Mouse (Mus musculus) testis, adult 2 months (tissue): ENCODE measurements around the gene Rbm20. TPM values are rescaled to one million over a fixed set of nuclear protein-coding genes. Genes with fewer than 3 reads are reported as not detected.

ENCODE experiments used
- H3K27ac ChIP-seq: fragments of 200-500 bp; 2 replicates; pipeline ENCODE4 v1.5.1; 2012; ENCODE audit warnings: low read depth, low read length; ENCODE audit not compliant: control insufficient read depth, insufficient read depth
- H3K27me3 ChIP-seq: fragments of 200-500 bp; 2 replicates; pipeline ENCODE4 v1.6.1; 2012; ENCODE audit warnings: mild to moderate bottlenecking, low read length, moderate library complexity; ENCODE audit not compliant: control insufficient read depth, insufficient read depth
- H3K36me3 ChIP-seq: fragments of 200-500 bp; 2 replicates; pipeline ENCODE4 v1.6.1; 2012; ENCODE audit warnings: mild to moderate bottlenecking, low read length; ENCODE audit not compliant: control insufficient read depth, insufficient read depth
- H3K4me1 ChIP-seq: fragments of 200-500 bp; 2 replicates; pipeline ENCODE4 v1.6.1; 2012; ENCODE audit warnings: low read length; ENCODE audit not compliant: control insufficient read depth, insufficient read depth
- H3K4me3 ChIP-seq: fragments of 200-500 bp; 2 replicates; pipeline ENCODE4 v1.5.1; 2012; ENCODE audit warnings: low read depth, mild to moderate bottlenecking, low read length, moderate library complexity, mixed read lengths; ENCODE audit not compliant: control insufficient read depth
- CTCF ChIP-seq: fragments of 200-500 bp; IDR thresholded peaks from 2 replicates; pipeline ENCODE4 v1.5.1; 2012; ENCODE audit warnings: low read depth, mild to moderate bottlenecking, inconsistent platforms, low read length, moderate library complexity; ENCODE audit not compliant: control insufficient read depth, insufficient read depth, insufficient replicate concordance
- POLR2A ChIP-seq: fragments of 200-500 bp; IDR thresholded peaks from 2 replicates; pipeline ENCODE4 v1.6.1; 2012; ENCODE audit warnings: low read depth, mild to moderate bottlenecking, inconsistent platforms, low read length, moderate library complexity; ENCODE audit not compliant: control insufficient read depth
- polyA plus RNA-seq: library from polyadenylated mRNA; depleted of rRNA; stranded (reverse); fragments of >200 nt; gene quantifications from 2 replicates; pipeline ENCODE4 v1.2.3, GENCODE M21; 2012

Rbm20 gene
- polyA plus RNA-seq, 1 experiment, result 0.78 TPM

DNA sequence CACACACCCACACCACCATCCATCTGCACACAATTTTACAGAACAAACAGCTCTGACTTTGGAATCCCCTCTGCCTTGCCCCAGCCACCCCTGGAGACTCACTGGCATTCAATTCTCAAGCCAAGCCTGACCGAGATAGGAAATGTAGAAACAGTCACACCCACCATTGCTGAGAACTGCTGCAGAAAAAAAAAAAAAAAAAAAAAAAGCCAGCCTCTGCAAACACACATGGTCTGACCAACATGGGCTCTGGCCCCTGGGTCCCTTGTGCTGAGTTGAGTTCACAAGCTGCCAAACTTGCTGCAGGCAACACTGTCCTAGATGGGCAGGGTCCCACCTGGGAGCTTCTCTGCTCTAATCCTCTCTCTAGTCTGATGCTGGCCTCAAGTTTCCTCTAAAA lies 200.7 kb downstream of the Rbm20 start:
- no peaks in the 10 kb centered on the region for H3K4me1 ChIP-seq
- H3K27ac ChIP-seq, result no peak overlapping the region
- no peaks in the 10 kb centered on the region for H3K36me3 ChIP-seq
- no peaks in the 10 kb centered on the region for H3K27me3 ChIP-seq
- TF ChIP-seq POLR2A (no peak), CTCF (no peak)
- no peak overlapping the region for H3K4me3 ChIP-seq

DNA sequence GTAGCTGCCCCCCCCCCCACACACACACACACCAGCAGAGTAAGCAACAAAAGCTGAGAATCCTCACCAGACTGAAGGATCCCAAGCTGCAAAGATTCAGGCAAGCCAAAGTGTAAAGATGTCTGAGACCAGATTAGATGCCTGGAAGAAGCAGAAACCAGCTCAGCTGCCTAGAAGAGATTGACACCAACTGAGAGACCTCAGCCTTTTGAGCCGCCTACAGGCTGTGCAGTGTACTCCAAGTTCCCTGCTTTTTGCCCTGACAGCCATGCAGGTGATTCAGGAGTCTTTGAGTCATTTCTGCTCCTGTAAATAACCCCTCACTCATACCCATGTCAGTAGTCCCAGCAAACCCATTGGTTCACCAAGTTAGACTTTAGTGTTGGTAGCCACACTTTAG lies 203.4 kb downstream of the Rbm20 start:
- H3K36me3 ChIP-seq, result no peaks in the 10 kb centered on the region
- TF ChIP-seq POLR2A, result no peak
- TF ChIP-seq CTCF, result no peak
- H3K27ac ChIP-seq, result no peak overlapping the region
- H3K27me3 ChIP-seq, result no peaks in the 10 kb centered on the region
- no peak overlapping the region for H3K4me3 ChIP-seq
- no peaks in the 10 kb centered on the region for H3K4me1 ChIP-seq

DNA sequence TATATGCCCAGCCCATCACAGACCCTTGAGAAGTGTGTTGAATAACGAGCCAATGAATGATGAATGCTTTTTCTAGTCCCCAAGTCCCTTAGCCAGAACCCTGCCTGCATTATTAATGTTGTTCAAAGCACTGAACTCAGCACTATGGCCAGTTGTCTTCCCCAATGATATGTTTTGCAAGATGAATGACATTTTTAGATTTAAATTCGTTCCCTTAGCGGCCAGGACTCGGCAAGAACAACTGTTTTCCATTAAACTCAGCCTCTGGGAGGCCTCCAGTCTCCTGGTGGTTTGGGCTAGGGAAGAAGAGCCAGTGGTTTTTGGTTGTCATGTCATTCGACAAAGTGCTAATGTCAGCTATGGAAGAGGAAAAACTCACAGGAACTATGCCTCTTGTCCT lies 204.7 kb downstream of the Rbm20 start:
- H3K36me3 ChIP-seq, result no peaks in the 10 kb centered on the region
- H3K4me3 ChIP-seq, result no peak overlapping the region
- H3K27me3 ChIP-seq, result no peaks in the 10 kb centered on the region
- H3K4me1 ChIP-seq, result no peaks in the 10 kb centered on the region
- no peak overlapping the region for H3K27ac ChIP-seq
- TF ChIP-seq POLR2A (no peak), CTCF (no peak)

DNA sequence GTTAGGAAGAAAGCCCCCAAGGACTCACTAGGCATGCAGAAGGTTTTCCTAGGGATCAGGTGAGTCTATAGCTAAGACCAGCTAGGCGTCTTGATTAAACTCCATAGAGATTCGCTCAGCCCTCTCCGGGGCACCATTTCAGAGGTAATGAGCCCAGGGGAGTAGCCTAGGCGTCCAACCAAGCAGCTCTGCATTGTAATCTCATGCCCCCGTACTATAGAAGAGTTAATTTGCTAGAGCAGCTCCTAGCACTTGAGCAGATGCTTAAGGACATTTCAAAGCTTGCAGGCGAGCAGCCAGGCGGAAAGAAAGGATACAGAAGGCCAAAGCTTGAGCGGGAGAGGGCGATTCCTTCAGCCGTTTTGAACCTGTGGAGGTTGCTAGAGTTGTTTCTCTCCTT lies 208.3 kb downstream of the Rbm20 start:
- Histone ChIP-seq H3K36me3 (no peaks in the 10 kb centered on the region), H3K4me3 (no peak overlapping the region), H3K27ac (no peak overlapping the region), H3K27me3 (no peaks in the 10 kb centered on the region), H3K4me1 (no peaks in the 10 kb centered on the region)
- TF ChIP-seq POLR2A (no peak), CTCF (no peak)

DNA sequence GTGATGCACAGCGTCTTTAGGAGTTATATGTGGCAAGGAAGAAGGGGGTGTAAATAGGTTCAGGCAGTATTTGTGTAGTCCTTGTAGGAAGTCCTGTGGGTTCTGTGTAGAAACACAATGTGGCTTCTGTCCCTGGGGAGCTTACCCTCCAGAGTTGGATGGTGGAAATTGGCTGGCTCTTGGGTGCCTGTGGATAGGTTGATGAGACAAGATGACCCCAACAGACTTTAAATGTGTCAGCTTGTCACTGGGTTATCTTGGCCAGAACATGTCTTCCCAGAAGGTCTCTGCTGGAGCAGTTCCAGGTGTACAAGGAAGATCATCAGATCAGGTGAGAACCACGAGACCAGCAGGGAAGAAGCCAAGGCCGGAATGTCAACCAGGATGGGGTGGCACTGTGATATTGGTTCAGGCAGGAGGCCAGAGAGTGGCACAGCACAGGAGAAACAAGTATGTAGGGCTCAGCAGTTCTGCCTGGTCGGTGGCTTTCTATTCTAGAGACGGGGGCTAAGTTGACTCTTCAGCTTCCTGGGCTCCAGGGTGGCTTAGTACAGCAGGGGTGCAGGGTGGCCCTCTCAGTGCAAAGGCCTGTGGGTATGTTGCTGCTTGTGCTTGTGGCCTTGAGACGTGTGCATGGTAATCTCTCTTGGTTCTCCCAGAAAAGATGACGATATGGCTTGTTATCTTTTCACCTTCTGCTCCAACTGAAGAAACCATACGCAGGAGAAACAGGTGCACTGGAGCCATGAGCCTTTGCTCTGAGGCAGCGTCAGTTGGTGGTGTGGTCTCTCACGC lies 209.7 kb downstream of the Rbm20 start:
- Histone ChIP-seq H3K27me3 (no peaks in the 10 kb centered on the region), H3K36me3 (no peaks in the 10 kb centered on the region), H3K4me3 (no peak overlapping the region), H3K4me1 (no peaks in the 10 kb centered on the region; the same call in 1 of the 2 replicates), H3K27ac (no peak overlapping the region)
- TF ChIP-seq CTCF, result no peak
- no peak for TF ChIP-seq POLR2A

DNA sequence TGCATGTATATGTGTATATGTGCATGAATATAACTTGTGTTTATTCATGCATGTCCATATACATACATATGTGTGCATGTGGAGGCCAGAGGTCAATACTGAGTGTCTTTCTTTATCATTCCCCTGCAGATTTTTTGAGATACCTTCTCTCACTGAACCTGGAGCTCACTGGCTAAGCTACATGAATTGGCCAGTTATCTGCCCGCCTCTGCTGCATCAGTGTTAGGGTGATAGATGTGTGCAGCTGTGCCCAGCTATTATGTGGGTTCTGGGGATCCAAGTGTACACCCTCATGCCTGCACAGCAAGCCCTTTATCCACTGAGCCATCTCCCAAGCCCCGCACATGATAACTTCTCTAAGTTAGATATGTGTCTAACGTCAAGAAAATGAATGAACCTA lies 210.7 kb downstream of the Rbm20 start:
- TF ChIP-seq CTCF (no peak), POLR2A (no peak)
- H3K27me3 ChIP-seq, result no peaks in the 10 kb centered on the region

DNA sequence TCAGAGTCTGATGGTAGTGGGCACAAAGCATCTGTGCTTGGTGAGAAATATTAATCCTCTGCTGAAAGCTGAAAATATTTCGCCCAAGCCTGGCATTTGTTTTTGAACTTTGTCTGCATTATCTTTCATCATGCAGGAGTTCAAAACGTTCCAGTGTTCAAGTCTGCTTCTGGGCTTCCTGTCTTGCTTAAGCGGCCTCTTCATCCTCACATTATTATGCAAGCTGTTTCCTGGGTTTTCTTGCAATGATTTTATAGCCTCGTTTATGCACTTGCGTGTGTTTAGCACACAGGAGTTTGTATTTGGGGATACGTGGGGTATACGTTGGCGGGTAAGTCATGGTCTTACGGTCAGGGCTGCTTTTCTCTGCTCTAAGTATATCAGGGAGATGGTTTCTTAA lies 211.2 kb downstream of the Rbm20 start:
- Histone ChIP-seq H3K4me1 (no peaks in the 10 kb centered on the region; the same call in 1 of the 2 replicates), H3K27ac (no peak overlapping the region), H3K4me3 (no peak overlapping the region), H3K27me3 (no peaks in the 10 kb centered on the region), H3K36me3 (no peaks in the 10 kb centered on the region)
- TF ChIP-seq POLR2A, result no peak
- TF ChIP-seq CTCF, result no peak

More for the DNA sequence above, 210.7 kb downstream of the Rbm20 start:
- H3K4me3 ChIP-seq, result no peak overlapping the region
- no peaks in the 10 kb centered on the region for H3K36me3 ChIP-seq
- no peak overlapping the region for H3K27ac ChIP-seq
- no peaks in the 10 kb centered on the region; the same call in 1 of the 2 replicates for H3K4me1 ChIP-seq
